Mouse (Mus musculus): ENCODE data around the gene Sestd1.

- no peak for TF ChIP-seq CTCF (IDR thresholded peaks at IDR 0.05; ENCODE audit: borderline replicate concordance, insufficient read depth, low read depth, low read length)
- no peak for TF ChIP-seq POLR2A (IDR thresholded peaks at IDR 0.05; ENCODE audit: borderline replicate concordance, insufficient read depth, low read length)
These were observed 97.4 kb downstream of the Sestd1 start for GRCm38 (mm10) chr2:77182996-77183380.
